Mouse (Mus musculus) hindbrain, embryonic 15.5 days (tissue): ENCODE data around the gene Zfp934. TPM values are rescaled to one million over a fixed set of nuclear protein-coding genes. Genes with fewer than 3 reads are reported as not detected.

Experiments
- microRNA-seq: library from miRNA; unstranded; fragments of <30 nt; microRNA quantifications from one replicate; pipeline ENCODE4, GENCODE M21; 2016
- polyA plus RNA-seq: library from polyadenylated mRNA; unstranded; fragments of >200 nt; fragmentation: Nextera tagmentation; extraction: Ambion mirVana; gene quantifications from 2 replicates; pipeline ENCODE4 v1.2.1, GENCODE M21; 2015

Gene Zfp934
- polyA plus RNA-seq, 1 experiment from 2014 or later = 9.7 TPM

Small RNA genes lying within 50 kb of the gene (microRNA-seq; reads per million reads assigned to microRNA genes)
- gene Gm22256 = not detected

Other genes starting within 250 kb of the Zfp934 start
- 1.7 and 1.9 TPM in 2 replicates for gene Gm3604, start 188.0 kb downstream of the Zfp934 start, polyA plus RNA-seq
- gene Gm49359, start 104.4 kb downstream of the Zfp934 start, polyA plus RNA-seq = 14.5 and 15.4 TPM in 2 replicates
- 1.0 TPM in 1 of 2 replicates, not detected in the other for gene Zfp935, start 12.7 kb downstream of the Zfp934 start, polyA plus RNA-seq
- 6.9 and 7.5 TPM in 2 replicates for gene 6720489N17Rik, start 53.0 kb upstream of the Zfp934 start, polyA plus RNA-seq
- gene Platr25, start 189.5 kb upstream of the Zfp934 start, polyA plus RNA-seq = 32.6 and 34.6 TPM in 2 replicates
- 9.0 and 9.7 TPM in 2 replicates for gene Gm5141, start 214.6 kb upstream of the Zfp934 start, polyA plus RNA-seq